Mouse (Mus musculus): ENCODE data around the gene Pank1. TPM values are rescaled to one million over a fixed set of nuclear protein-coding genes. Genes with fewer than 3 reads are reported as not detected.

Pank1 gene
- polyA plus RNA-seq, 1 experiment, result 6.2 TPM

GRCm38 (mm10) chr19:34807173-34807572 lies 72.1 kb downstream of the Pank1 start:
- TF ChIP-seq CTCF (IDR thresholded peaks at IDR 0.05; ENCODE audit: borderline replicate concordance, insufficient read depth, low read length) (no peak), POLR2A (IDR thresholded peaks at IDR 0.05; ENCODE audit: low read depth, low read length) (no peak)
- H3K4me1 ChIP-seq (ENCODE audit: control insufficient read depth, insufficient read depth, low read length), result no peaks in the 10 kb centered on the region
- H3K4me3 ChIP-seq (ENCODE audit: insufficient read depth, low read length), result no peak overlapping the region
- no peak overlapping the region for H3K27ac ChIP-seq (ENCODE audit: insufficient read depth, low read length)

GRCm38 (mm10) chr19:34805071-34805470 lies 74.2 kb downstream of the Pank1 start:
- H3K27ac ChIP-seq (ENCODE audit: insufficient read depth, low read length), result no peak overlapping the region
- no peaks in the 10 kb centered on the region for H3K4me1 ChIP-seq (ENCODE audit: control insufficient read depth, insufficient read depth, low read length)
- H3K4me3 ChIP-seq (ENCODE audit: insufficient read depth, low read length), result no peak overlapping the region
- TF ChIP-seq POLR2A (IDR thresholded peaks at IDR 0.05; ENCODE audit: low read depth, low read length), result no peak
- TF ChIP-seq CTCF (IDR thresholded peaks at IDR 0.05; ENCODE audit: borderline replicate concordance, insufficient read depth, low read length), result no peak

- no peak overlapping the region for H3K27ac ChIP-seq (ENCODE audit: insufficient read depth, low read length)
Observed at GRCm38 (mm10) chr19:34804531-34804930, 74.7 kb downstream of the Pank1 start.

GRCm38 (mm10) chr19:34803396-34803795 lies 75.9 kb downstream of the Pank1 start:
- H3K4me1 ChIP-seq (ENCODE audit: control insufficient read depth, insufficient read depth, low read length), result no peaks in the 10 kb centered on the region
- H3K27ac ChIP-seq (ENCODE audit: insufficient read depth, low read length), result no peak overlapping the region
- TF ChIP-seq CTCF (IDR thresholded peaks at IDR 0.05; ENCODE audit: borderline replicate concordance, insufficient read depth, low read length) (no peak), POLR2A (IDR thresholded peaks at IDR 0.05; ENCODE audit: low read depth, low read length) (no peak)
- H3K4me3 ChIP-seq (ENCODE audit: insufficient read depth, low read length), result no peak overlapping the region

More at GRCm38 (mm10) chr19:34804531-34804930, 74.7 kb downstream of the Pank1 start:
- H3K4me1 ChIP-seq (ENCODE audit: control insufficient read depth, insufficient read depth, low read length), result no peaks in the 10 kb centered on the region
- H3K4me3 ChIP-seq (ENCODE audit: insufficient read depth, low read length), result no peak overlapping the region
- TF ChIP-seq CTCF (IDR thresholded peaks at IDR 0.05; ENCODE audit: borderline replicate concordance, insufficient read depth, low read length) (no peak), POLR2A (IDR thresholded peaks at IDR 0.05; ENCODE audit: low read depth, low read length) (no peak)

- H3K4me1 ChIP-seq (ENCODE audit: control insufficient read depth, insufficient read depth, low read length), result no peaks in the 10 kb centered on the region
- TF ChIP-seq POLR2A (IDR thresholded peaks at IDR 0.05; ENCODE audit: low read depth, low read length) (no peak), CTCF (IDR thresholded peaks at IDR 0.05; ENCODE audit: borderline replicate concordance, insufficient read depth, low read length) (no peak)
- H3K27ac ChIP-seq (ENCODE audit: insufficient read depth, low read length), result no peak overlapping the region
- no peak overlapping the region for H3K4me3 ChIP-seq (ENCODE audit: insufficient read depth, low read length)
Observed at GRCm38 (mm10) chr19:34799644-34800267, 79.5 kb downstream of the Pank1 start.

GRCm38 (mm10) chr19:34796396-34796795 lies 82.9 kb downstream of the Pank1 start:
- TF ChIP-seq CTCF (IDR thresholded peaks at IDR 0.05; ENCODE audit: borderline replicate concordance, insufficient read depth, low read length), result no peak
- TF ChIP-seq POLR2A (IDR thresholded peaks at IDR 0.05; ENCODE audit: low read depth, low read length), result no peak
- Histone ChIP-seq H3K27ac (ENCODE audit: insufficient read depth, low read length) (no peak overlapping the region), H3K4me1 (ENCODE audit: control insufficient read depth, insufficient read depth, low read length) (no peaks in the 10 kb centered on the region), H3K4me3 (ENCODE audit: insufficient read depth, low read length) (no peak overlapping the region)

- Histone ChIP-seq H3K4me3 (ENCODE audit: insufficient read depth, low read length) (no peak overlapping the region), H3K27ac (ENCODE audit: insufficient read depth, low read length) (no peak overlapping the region), H3K4me1 (ENCODE audit: control insufficient read depth, insufficient read depth, low read length) (no peaks in the 10 kb centered on the region)
- TF ChIP-seq POLR2A (IDR thresholded peaks at IDR 0.05; ENCODE audit: low read depth, low read length) (no peak), CTCF (IDR thresholded peaks at IDR 0.05; ENCODE audit: borderline replicate concordance, insufficient read depth, low read length) (no peak)
Observed at GRCm38 (mm10) chr19:34782491-34782890, 96.8 kb downstream of the Pank1 start.

GRCm38 (mm10) chr19:34778993-34779392 lies 100.3 kb downstream of the Pank1 start:
- no peak overlapping the region for H3K27ac ChIP-seq (ENCODE audit: insufficient read depth, low read length)
- TF ChIP-seq POLR2A (IDR thresholded peaks at IDR 0.05; ENCODE audit: low read depth, low read length), result no peak
- no peak for TF ChIP-seq CTCF (IDR thresholded peaks at IDR 0.05; ENCODE audit: borderline replicate concordance, insufficient read depth, low read length)
- no peaks in the 10 kb centered on the region for H3K4me1 ChIP-seq (ENCODE audit: control insufficient read depth, insufficient read depth, low read length)
- no peak overlapping the region for H3K4me3 ChIP-seq (ENCODE audit: insufficient read depth, low read length)

- Histone ChIP-seq H3K4me3 (ENCODE audit: insufficient read depth, low read length) (no peak overlapping the region), H3K27ac (ENCODE audit: insufficient read depth, low read length) (no peak overlapping the region), H3K4me1 (ENCODE audit: control insufficient read depth, insufficient read depth, low read length) (no peaks in the 10 kb centered on the region)
- TF ChIP-seq POLR2A (IDR thresholded peaks at IDR 0.05; ENCODE audit: low read depth, low read length) (no peak), CTCF (IDR thresholded peaks at IDR 0.05; ENCODE audit: borderline replicate concordance, insufficient read depth, low read length) (no peak)
Observed at GRCm38 (mm10) chr19:34778098-34778497, 101.2 kb downstream of the Pank1 start.

GRCm38 (mm10) chr19:34772775-34773174 lies 106.5 kb downstream of the Pank1 start:
- TF ChIP-seq CTCF (IDR thresholded peaks at IDR 0.05; ENCODE audit: borderline replicate concordance, insufficient read depth, low read length) (no peak), POLR2A (IDR thresholded peaks at IDR 0.05; ENCODE audit: low read depth, low read length) (no peak)
- Histone ChIP-seq H3K27ac (ENCODE audit: insufficient read depth, low read length) (peak overlapping the region; percentile 73), H3K4me3 (ENCODE audit: insufficient read depth, low read length) (no peak overlapping the region), H3K4me1 (ENCODE audit: control insufficient read depth, insufficient read depth, low read length) (no peaks in the 10 kb centered on the region)

All from embryonic fibroblast, embryonic 13.5 days (primary cell).